Mouse (Mus musculus) C2C12 (cell line): ENCODE data around the gene Olfr452. TPM values are rescaled to one million over a fixed set of nuclear protein-coding genes. Genes with fewer than 3 reads are reported as not detected.

Source experiments
- H3K27me3 ChIP-seq: one replicate; pipeline ENCODE4 v1.6.1; 2011; ENCODE audit not compliant: control insufficient read depth, insufficient read depth, insufficient read length
- H3K36me3 ChIP-seq: one replicate; pipeline ENCODE4 v1.6.1; 2011; ENCODE audit not compliant: control insufficient read depth, insufficient read depth
- H3K4me3 ChIP-seq: one replicate; pipeline ENCODE4 v1.5.1; 2011; ENCODE audit warnings: mild to moderate bottlenecking, control low read depth; ENCODE audit not compliant: poor library complexity, insufficient read depth, severe bottlenecking
- H3K79me2 ChIP-seq: one replicate; pipeline ENCODE4 v1.6.1; 2011; ENCODE audit not compliant: control insufficient read depth, insufficient read depth
- H3K79me3 ChIP-seq: one replicate; pipeline ENCODE4 v1.6.1; 2011; ENCODE audit warnings: low read depth, control low read depth
- H3ac ChIP-seq: one replicate; pipeline ENCODE3; 2011; ENCODE audit warnings: low read depth; ENCODE audit not compliant: control insufficient read depth, insufficient read length
- CEBPB ChIP-seq: IDR thresholded peaks from one replicate; pipeline ENCODE4 v1.6.1; 2011; ENCODE audit warnings: low read depth, mild to moderate bottlenecking, control low read depth, moderate library complexity
- CTCF ChIP-seq: IDR thresholded peaks from one replicate; pipeline ENCODE4 v1.5.1; 2011; ENCODE audit not compliant: control insufficient read depth, insufficient read depth, insufficient read length
- FOSL1 ChIP-seq: IDR thresholded peaks from one replicate; pipeline ENCODE4 v1.8.0; 2011; ENCODE audit warnings: mild to moderate bottlenecking, low read length; ENCODE audit not compliant: poor library complexity, insufficient read depth, severe bottlenecking
- MAX ChIP-seq: IDR thresholded peaks from one replicate; pipeline ENCODE4 v1.6.1; 2011; ENCODE audit warnings: mild to moderate bottlenecking, control low read depth
- MYOD1 ChIP-seq: IDR thresholded peaks from one replicate; pipeline ENCODE4 v1.6.1; 2011; ENCODE audit warnings: low read depth; ENCODE audit not compliant: control insufficient read depth, insufficient read length
- MYOG ChIP-seq: IDR thresholded peaks from one replicate; pipeline ENCODE4 v1.6.1; 2011; ENCODE audit not compliant: control insufficient read depth, insufficient read length; ENCODE audit errors: extremely low read depth
- USF1 ChIP-seq: IDR thresholded peaks from one replicate; pipeline ENCODE4 v1.6.1; 2011; ENCODE audit warnings: low read depth, mild to moderate bottlenecking, control low read depth, moderate library complexity
- long read RNA-seq, 2 experiments: library from polyadenylated mRNA; unstranded; transcript quantifications; one replicate each; pipeline ENCODE4 v2.0.0; 2019 to 2020
- polyA plus RNA-seq: library from polyadenylated mRNA; unstranded; fragments of >200 nt; fragmentation: generic; extraction: Trizol; gene quantifications from one replicate; pipeline ENCODE4 v1.2.1, GENCODE M21; 2012; ENCODE audit warnings: missing spikeins

The Olfr452 gene
- polyA plus RNA-seq: not detected
- long read RNA-seq, experiment 1: 0 reads
- long read RNA-seq, experiment 2: 0 reads

GRCm38 (mm10) chr6:42784793-42785192, at the start of gene Olfr452:
Gene Olfr452, plus strand, starts transcription at chr6:42785093.
- no peaks in the 10 kb centered on the region for H3K79me2 ChIP-seq
- no peaks in the 10 kb centered on the region for H3K36me3 ChIP-seq
- no peak within 1 kb of the TSS for H3ac ChIP-seq
- no peaks in the 10 kb centered on the region for H3K27me3 ChIP-seq
- H3K79me3 ChIP-seq: no peaks in the 10 kb centered on the region
- no peak within 1 kb of the TSS for H3K4me3 ChIP-seq
- TF ChIP-seq MYOD1 (no peak), CEBPB (no peak), USF1 (no peak), CTCF (no peak), MYOG (no peak), FOSL1 (no peak), MAX (no peak)

DNA sequence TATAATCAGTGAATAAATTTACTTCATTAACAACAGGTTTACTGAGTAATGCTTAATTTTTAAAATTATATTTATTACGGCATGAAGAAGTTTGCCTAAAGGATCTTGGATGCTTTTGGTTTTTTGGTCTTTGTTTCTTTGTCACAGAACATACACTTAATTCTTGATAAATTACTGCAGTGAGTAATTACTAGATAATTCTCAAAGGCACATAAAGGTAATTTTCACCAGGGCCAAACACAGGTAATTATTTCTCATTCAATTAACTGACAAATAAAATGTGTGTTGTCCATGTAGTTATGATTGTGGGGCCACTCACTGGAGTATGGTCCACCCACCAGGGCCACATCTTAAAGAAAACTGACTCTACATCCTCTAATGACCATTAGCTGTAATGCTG, 45.8 kb upstream of the Olfr452 start, which contains the start of gene Olfr453:
Olfr453 (plus strand) TSS at position 301 of the 400 bp plus-strand sequence.
- TF ChIP-seq FOSL1: no peak
- TF ChIP-seq CEBPB: no peak
- no peak for TF ChIP-seq CTCF
- TF ChIP-seq MYOG: no peak
- no peak for TF ChIP-seq USF1
- no peak for TF ChIP-seq MAX
- no peaks in the 10 kb centered on the region for H3K27me3 ChIP-seq
- no peaks in the 10 kb centered on the region for H3K79me3 ChIP-seq
- no peak within 1 kb of the TSS for H3ac ChIP-seq
- no peaks in the 10 kb centered on the region for H3K79me2 ChIP-seq
- no peaks in the 10 kb centered on the region for H3K36me3 ChIP-seq
- H3K4me3 ChIP-seq: no peak within 1 kb of the TSS

DNA sequence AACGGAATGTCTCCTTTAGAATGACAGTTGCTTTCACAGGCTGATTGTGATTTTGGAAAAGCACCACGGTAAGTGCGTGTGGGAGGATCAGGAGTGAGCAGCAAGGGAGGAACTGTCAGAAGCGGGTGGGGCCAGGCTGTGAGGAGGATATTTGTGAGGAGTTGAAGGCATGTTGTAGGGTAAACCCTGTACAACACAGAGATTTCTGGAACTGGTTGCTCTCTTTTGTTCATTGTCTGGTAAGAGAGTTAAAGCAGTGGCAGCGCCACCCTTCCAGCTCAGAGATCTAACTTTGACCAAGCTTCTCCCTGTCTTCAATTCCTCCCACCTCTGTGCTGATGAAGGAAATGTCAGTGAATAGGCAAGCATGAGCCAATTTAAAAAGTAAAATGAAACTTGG, 42.6 kb upstream of the Olfr452 start:
- H3K4me3 ChIP-seq: no peak overlapping the region
- H3ac ChIP-seq: no peak overlapping the region
- H3K79me3 ChIP-seq: no peaks in the 10 kb centered on the region
- no peaks in the 10 kb centered on the region for H3K27me3 ChIP-seq
- no peaks in the 10 kb centered on the region for H3K36me3 ChIP-seq
- H3K79me2 ChIP-seq: no peaks in the 10 kb centered on the region
- TF ChIP-seq USF1 (no peak), CTCF (no peak), MYOG (no peak), MYOD1 (no peak), MAX (no peak)

- Histone ChIP-seq H3K36me3 (no peaks in the 10 kb centered on the region), H3K79me3 (no peaks in the 10 kb centered on the region), H3K79me2 (no peaks in the 10 kb centered on the region), H3ac (no peak overlapping the region), H3K4me3 (no peak overlapping the region), H3K27me3 (no peaks in the 10 kb centered on the region)
- no peak for TF ChIP-seq MAX
- TF ChIP-seq USF1: no peak
- no peak for TF ChIP-seq MYOD1
- no peak for TF ChIP-seq CEBPB
- TF ChIP-seq CTCF: no peak
- TF ChIP-seq MYOG: no peak
- TF ChIP-seq FOSL1: no peak
Measured at GRCm38 (mm10) chr6:42747846-42748245, 37.0 kb upstream of the Olfr452 start.

DNA sequence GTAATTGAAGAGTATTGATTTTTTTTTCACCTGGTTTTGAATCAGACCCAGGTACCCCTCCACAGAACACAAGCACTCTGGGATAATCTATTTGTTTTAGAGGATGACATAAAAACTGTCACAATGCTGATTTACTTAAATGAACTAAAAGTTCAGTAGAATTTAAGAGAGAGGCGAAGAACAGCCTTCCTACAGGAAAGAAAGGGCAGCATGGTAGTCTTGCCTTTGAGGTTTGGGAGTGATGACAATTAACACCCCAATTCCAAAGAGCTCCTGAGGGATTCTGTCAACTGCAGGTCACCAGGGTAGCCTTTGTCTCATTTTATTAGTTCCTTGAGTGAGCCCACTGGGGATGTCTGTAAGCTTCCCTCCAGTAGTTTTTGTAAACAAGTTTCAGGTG, 28.8 kb upstream of the Olfr452 start, which contains the start of gene Olfr38:
Olfr38 (plus strand) TSS at position 301 of the 400 bp plus-strand sequence.
- Histone ChIP-seq H3K36me3 (no peaks in the 10 kb centered on the region), H3K79me2 (no peaks in the 10 kb centered on the region), H3ac (no peak within 1 kb of the TSS), H3K27me3 (peaks cover 3% of the 10 kb centered on the region), H3K79me3 (no peaks in the 10 kb centered on the region), H3K4me3 (no peak within 1 kb of the TSS)
- no peak for TF ChIP-seq USF1

DNA sequence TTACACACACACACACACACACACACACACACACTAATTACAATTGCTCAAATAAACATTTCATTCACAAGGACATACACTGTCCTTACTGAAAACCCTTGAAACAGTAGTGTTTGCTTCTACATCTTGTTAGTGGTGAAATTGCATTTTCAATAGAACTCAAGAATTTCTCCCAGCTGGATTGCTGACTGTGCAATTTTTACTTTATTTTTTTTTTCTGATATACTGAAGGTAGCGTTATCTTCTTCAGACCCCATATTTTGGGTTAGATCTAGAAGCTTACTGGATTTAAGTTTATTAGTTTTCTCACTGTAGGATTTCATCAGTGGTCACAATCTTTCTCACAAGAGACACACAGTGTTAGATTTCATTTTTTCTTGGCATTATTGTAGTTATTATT, 7.8 kb upstream of the Olfr452 start:
- no peaks in the 10 kb centered on the region for H3K79me3 ChIP-seq
- no peaks in the 10 kb centered on the region for H3K79me2 ChIP-seq
- no peak overlapping the region for H3ac ChIP-seq
- TF ChIP-seq USF1: no peak
- TF ChIP-seq MYOG: no peak
- TF ChIP-seq FOSL1: no peak
- no peak for TF ChIP-seq CTCF
- TF ChIP-seq CEBPB: no peak
- TF ChIP-seq MYOD1: no peak
- TF ChIP-seq MAX: no peak
- no peaks in the 10 kb centered on the region for H3K27me3 ChIP-seq
- no peaks in the 10 kb centered on the region for H3K36me3 ChIP-seq
- no peak overlapping the region for H3K4me3 ChIP-seq
